Mouse (Mus musculus) embryonic facial prominence, embryonic 10.5 days (tissue): ENCODE results near the gene Gm21983. TPM values are rescaled to one million over a fixed set of nuclear protein-coding genes. Genes with fewer than 3 reads are reported as not detected.

ENCODE experiments used
- DNase-seq: peaks from one replicate; pipeline ENCODE4 v3.0.0-alpha.2; 2017; ENCODE audit warnings: low spot score
- H3K27ac ChIP-seq: fragments of 300-500 bp; sonication (generic); replicated peaks from 2 replicates; pipeline ENCODE4 v1.5.1; 2016; ENCODE audit warnings: mild to moderate bottlenecking
- H3K27me3 ChIP-seq: fragments of 300-500 bp; sonication (generic); replicated peaks from 2 replicates; pipeline ENCODE4 v1.6.1; 2016; ENCODE audit warnings: low read depth, mild to moderate bottlenecking; ENCODE audit not compliant: poor library complexity, severe bottlenecking
- H3K36me3 ChIP-seq: fragments of 300-500 bp; sonication (generic); replicated peaks from 2 replicates; pipeline ENCODE4 v1.6.1; 2016; ENCODE audit warnings: mild to moderate bottlenecking, moderate library complexity
- H3K4me1 ChIP-seq: fragments of 300-500 bp; sonication (generic); 2 replicates; pipeline ENCODE4 v1.6.1; 2016
- H3K4me3 ChIP-seq: fragments of 300-500 bp; sonication (generic); 2 replicates; pipeline ENCODE4 v1.5.1; 2016; ENCODE audit warnings: mild to moderate bottlenecking, moderate library complexity
- H3K9me3 ChIP-seq: fragments of 300-500 bp; sonication (generic); 2 replicates; pipeline ENCODE4 v1.6.1; 2016; ENCODE audit warnings: mild to moderate bottlenecking
- WGBS: fragments of 180-500 bp; shearing (Covaris S2); methylation state at CpG from one replicate; pipeline ENCODE4 v1.1.7; 2016; 5-methylcytosine and 5-hydroxymethylcytosine counted together
- polyA plus RNA-seq: library from polyadenylated mRNA; unstranded; fragments of >200 nt; fragmentation: Nextera tagmentation; extraction: Ambion mirVana; gene quantifications from 2 replicates; pipeline ENCODE4 v1.2.1, GENCODE M21; 2016

Gene Gm21983
- polyA plus RNA-seq, 1 experiment from 2014 or later: 1.3 TPM

- Histone ChIP-seq H3K4me1 (no peaks in the 10 kb centered on the region), H3K36me3 (no peaks in the 10 kb centered on the region), H3K27me3 (no peaks in the 10 kb centered on the region), H3K27ac (no peak overlapping the region), H3K4me3 (no peak overlapping the region), H3K9me3 (no peaks in the 10 kb centered on the region)
- 80% methylated on average over 4 of the region's 4 CpGs for WGBS
- DNase-seq: no peak
Observed at GRCm38 (mm10) chr7:27133757-27134156, 47.1 kb downstream of the Gm21983 start.

DNA sequence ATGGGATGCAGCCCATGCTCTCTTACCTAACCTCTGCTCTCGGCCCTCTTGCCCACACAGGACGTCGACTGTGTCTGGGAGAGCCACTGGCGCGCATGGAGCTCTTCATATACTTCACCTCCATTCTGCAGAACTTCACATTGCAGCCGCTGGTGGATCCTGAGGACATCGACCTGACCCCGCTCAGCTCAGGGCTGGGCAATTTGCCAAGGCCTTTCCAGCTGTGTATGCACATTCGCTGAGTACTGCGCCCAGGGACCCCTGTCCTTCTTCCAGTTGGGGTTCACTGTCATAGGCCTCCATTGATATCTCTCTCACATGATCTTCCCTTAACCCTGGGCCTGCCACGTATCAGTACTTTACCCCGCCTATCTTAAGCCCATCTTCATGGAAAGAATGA lies 47.7 kb downstream of the Gm21983 start:
- no peaks in the 10 kb centered on the region for H3K27me3 ChIP-seq
- H3K27ac ChIP-seq: no peak overlapping the region
- 82% methylated on average over 12 of the region's 12 CpGs for WGBS

DNA sequence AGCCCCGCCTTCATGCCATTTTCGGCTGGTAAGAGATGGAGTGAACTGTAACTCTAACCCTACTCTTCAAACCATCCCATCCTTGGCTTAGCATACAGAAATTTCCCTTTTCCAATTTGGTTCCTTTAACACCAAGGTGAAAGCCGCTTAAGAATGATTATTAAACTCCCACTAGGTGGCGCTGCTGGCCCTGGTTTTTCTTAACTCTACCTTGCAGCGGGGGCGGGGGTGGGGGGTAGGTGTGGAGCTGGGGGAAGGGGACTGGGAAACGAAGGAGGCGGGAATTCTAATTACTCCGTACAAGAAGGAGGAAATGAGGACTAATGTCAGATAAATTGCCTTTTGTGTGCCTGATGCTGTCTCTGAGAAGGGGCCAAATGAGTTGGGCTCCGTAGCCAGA lies 48.3 kb downstream of the Gm21983 start:
- H3K4me1 ChIP-seq: no peaks in the 10 kb centered on the region
- DNase-seq: peak; percentile 68
- no peaks in the 10 kb centered on the region for H3K9me3 ChIP-seq
- whole genome bisulfite sequencing: 16% methylated on average over 10 of the region's 10 CpGs
- no peaks in the 10 kb centered on the region for H3K27me3 ChIP-seq
- H3K36me3 ChIP-seq: no peaks in the 10 kb centered on the region
- no peak overlapping the region for H3K4me3 ChIP-seq
- H3K27ac ChIP-seq: no peak overlapping the region

More for the DNA sequence above, 47.7 kb downstream of the Gm21983 start:
- no peaks in the 10 kb centered on the region for H3K4me1 ChIP-seq
- H3K36me3 ChIP-seq: no peaks in the 10 kb centered on the region
- H3K9me3 ChIP-seq: no peaks in the 10 kb centered on the region
- no peak for DNase-seq
- H3K4me3 ChIP-seq: no peak overlapping the region

GRCm38 (mm10) chr7:27131387-27131786 lies 49.5 kb downstream of the Gm21983 start:
- Histone ChIP-seq H3K4me3 (no peak overlapping the region), H3K36me3 (no peaks in the 10 kb centered on the region), H3K27me3 (no peaks in the 10 kb centered on the region), H3K9me3 (no peaks in the 10 kb centered on the region), H3K4me1 (no peaks in the 10 kb centered on the region), H3K27ac (no peak overlapping the region)
- DNase-seq: no peak
- WGBS: 65% methylated on average over 2 of the region's 2 CpGs

- Histone ChIP-seq H3K36me3 (no peaks in the 10 kb centered on the region), H3K4me3 (no peak overlapping the region), H3K27ac (no peak overlapping the region), H3K27me3 (no peaks in the 10 kb centered on the region), H3K4me1 (no peaks in the 10 kb centered on the region), H3K9me3 (no peaks in the 10 kb centered on the region)
- DNase-seq: no peak
- WGBS: 87% methylated on average over 22 of the region's 22 CpGs
Observed at GRCm38 (mm10) chr7:27130521-27131370, 50.1 kb downstream of the Gm21983 start.

GRCm38 (mm10) chr7:27129811-27130210 lies 51.1 kb downstream of the Gm21983 start:
- Histone ChIP-seq H3K36me3 (no peaks in the 10 kb centered on the region), H3K4me3 (no peak overlapping the region), H3K27me3 (no peaks in the 10 kb centered on the region), H3K4me1 (no peaks in the 10 kb centered on the region), H3K9me3 (no peaks in the 10 kb centered on the region), H3K27ac (no peak overlapping the region)
- DNase-seq: no peak
- WGBS: 88% methylated on average over 12 of the region's 12 CpGs

- no peak overlapping the region for H3K27ac ChIP-seq
- H3K27me3 ChIP-seq: no peaks in the 10 kb centered on the region
- H3K4me3 ChIP-seq: no peak overlapping the region
- whole genome bisulfite sequencing: 90% methylated on average over 13 of the region's 13 CpGs
- no peaks in the 10 kb centered on the region for H3K36me3 ChIP-seq
- H3K4me1 ChIP-seq: no peaks in the 10 kb centered on the region
- H3K9me3 ChIP-seq: no peaks in the 10 kb centered on the region
- DNase-seq: no peak
Observed at GRCm38 (mm10) chr7:27128946-27129345, 51.9 kb downstream of the Gm21983 start.

GRCm38 (mm10) chr7:27128162-27128561 lies 52.7 kb downstream of the Gm21983 start:
- no peaks in the 10 kb centered on the region for H3K27me3 ChIP-seq
- H3K4me3 ChIP-seq: no peak overlapping the region
- H3K4me1 ChIP-seq: no peaks in the 10 kb centered on the region
- no peak overlapping the region for H3K27ac ChIP-seq
- H3K9me3 ChIP-seq: no peaks in the 10 kb centered on the region
- WGBS: 55% methylated on average over 3 of the region's 3 CpGs
- no peaks in the 10 kb centered on the region for H3K36me3 ChIP-seq
- peak; percentile 38 for DNase-seq

GRCm38 (mm10) chr7:27124969-27125368 lies 55.9 kb downstream of the Gm21983 start:
- no peak for DNase-seq
- 81% methylated on average over 4 of the region's 4 CpGs for WGBS
- H3K27ac ChIP-seq: no peak overlapping the region
- H3K36me3 ChIP-seq: no peaks in the 10 kb centered on the region
- H3K9me3 ChIP-seq: no peaks in the 10 kb centered on the region
- H3K4me3 ChIP-seq: no peak overlapping the region
- no peaks in the 10 kb centered on the region for H3K27me3 ChIP-seq
- peaks cover 4% of the 10 kb centered on the region; the same call in 1 of the 2 replicates for H3K4me1 ChIP-seq

DNA sequence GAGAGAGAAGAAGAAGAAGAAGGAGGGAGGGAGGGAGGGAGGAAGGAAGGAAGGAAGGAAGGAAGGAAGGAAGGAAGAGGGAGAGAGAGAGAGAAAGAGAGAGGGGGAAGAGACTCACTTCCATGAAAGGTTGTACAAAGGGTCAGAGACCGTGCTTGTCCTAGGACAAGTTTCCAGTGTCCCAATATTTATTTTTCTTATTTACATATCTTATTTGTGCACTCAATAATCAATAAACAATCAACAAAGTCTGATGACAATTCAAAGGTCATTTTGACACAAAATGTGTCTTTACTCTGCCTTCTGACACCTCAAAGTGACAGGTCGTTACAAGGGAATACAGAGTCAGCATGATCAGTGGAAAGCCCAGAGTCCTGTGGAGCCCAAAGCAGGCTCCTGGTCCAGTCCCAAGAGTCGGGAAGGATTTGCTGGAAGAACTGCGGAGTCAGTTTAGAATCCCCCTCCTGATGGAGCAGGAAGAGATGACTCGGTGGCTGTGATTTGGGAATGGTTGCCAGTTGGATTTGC lies 56.5 kb downstream of the Gm21983 start:
- no peak overlapping the region for H3K27ac ChIP-seq
- WGBS: 77% methylated on average over 5 of the region's 5 CpGs

GRCm38 (mm10) chr7:27119676-27120075 lies 61.2 kb downstream of the Gm21983 start, which contains the start of gene Cyp2f2:
Gene Cyp2f2, plus strand, starts transcription at chr7:27119909.
- DNase-seq: no peak
- no peaks in the 10 kb centered on the region for H3K9me3 ChIP-seq
- H3K27me3 ChIP-seq: no peaks in the 10 kb centered on the region
- peaks cover 4% of the 10 kb centered on the region for H3K4me1 ChIP-seq
- H3K27ac ChIP-seq: no peak within 1 kb of the TSS
- H3K4me3 ChIP-seq: no peak within 1 kb of the TSS
- H3K36me3 ChIP-seq: no peaks in the 10 kb centered on the region

More for the DNA sequence above, 56.5 kb downstream of the Gm21983 start:
- Histone ChIP-seq H3K4me3 (no peak overlapping the region), H3K9me3 (no peaks in the 10 kb centered on the region), H3K27me3 (no peaks in the 10 kb centered on the region), H3K36me3 (no peaks in the 10 kb centered on the region), H3K4me1 (peaks cover 4% of the 10 kb centered on the region; the same call in 1 of the 2 replicates)
- no peak for DNase-seq
